Mouse (Mus musculus): ENCODE measurements around the gene Aldh1l2. TPM values are rescaled to one million over a fixed set of nuclear protein-coding genes. Genes with fewer than 3 reads are reported as not detected.
A peak's percentile ranks its signal among the peaks of the same experiment; 100 is the strongest.
"Not testable (repeated sequence)": the region's sequence is repeated elsewhere in the genome, so short reads cannot be mapped to it uniquely, and the experiment has no call there.

Aldh1l2 gene
- 10 to 100 TPM; 13.4 to 15.9 TPM for total RNA-seq (2021)

- DNase-seq (ENCODE audit: low spot score): peak; percentile 49
- intact Hi-C loops (cut with DNase I): no loop called here
Measured at GRCm38 (mm10) chr10:83533910-83534283, at the start of gene Aldh1l2. Gene Aldh1l2 (minus strand): TSS chr10:83534140.

GRCm38 (mm10) chr10:83565449-83566441 lies 31.8 kb upstream of the Aldh1l2 start:
- DNase-seq (ENCODE audit: low spot score): no peak
- intact Hi-C loops (cut with DNase I): no loop called here

- intact Hi-C loops (cut with DNase I): no loop called here
- DNase-seq (ENCODE audit: low spot score): no peak
Measured at GRCm38 (mm10) chr10:83563005-83563404, 29.1 kb upstream of the Aldh1l2 start.

GRCm38 (mm10) chr10:83545341-83545740 lies 11.4 kb upstream of the Aldh1l2 start:
- intact Hi-C loops (cut with DNase I): loop anchor here (5.0 to 10.0 kb wide), 3 partner anchors 183 to 921 kb away; partner anchors contain the start of genes 1190007I07Rik, D10Wsu102e, Nfyb and Tdg
- no peak for DNase-seq (ENCODE audit: low spot score)

GRCm38 (mm10) chr10:83544103-83544479 lies 10.2 kb upstream of the Aldh1l2 start:
- intact Hi-C loops (cut with DNase I): loop anchor here (5.0 to 10.0 kb wide), 3 partner anchors 103 to 919 kb away; partner anchors contain the start of genes 1190007I07Rik, Appl2, Nfyb and Tdg
- no peak for DNase-seq (ENCODE audit: low spot score)

GRCm38 (mm10) chr10:83543439-83544102 lies 9.6 kb upstream of the Aldh1l2 start, which contains the start of gene Washc4:
Gene Washc4 (plus strand): TSS chr10:83543752.
- DNase-seq (ENCODE audit: low spot score): peak; percentile 94
- intact Hi-C loops (cut with DNase I): loop anchor here (5.0 to 10.0 kb wide), 3 partner anchors 104 to 919 kb away; partner anchors contain the start of genes 1190007I07Rik, Appl2, Nfyb and Tdg

GRCm38 (mm10) chr10:83542241-83542640 lies 8.3 kb upstream of the Aldh1l2 start:
- DNase-seq (ENCODE audit: low spot score): no peak
- intact Hi-C loops (cut with DNase I): loop anchor here (5.0 to 10.0 kb wide), 3 partner anchors 105 to 917 kb away; partner anchors contain the start of genes 1190007I07Rik, Appl2, Nfyb and Tdg

- intact Hi-C loops (cut with DNase I): loop anchor here (5.0 to 10.0 kb wide), 3 partner anchors 107 to 915 kb away; partner anchors contain the start of genes 1190007I07Rik, Appl2, Nfyb and Tdg
Measured at GRCm38 (mm10) chr10:83540092-83540491, 6.2 kb upstream of the Aldh1l2 start.

GRCm38 (mm10) chr10:83539311-83539980 lies 5.5 kb upstream of the Aldh1l2 start:
- intact Hi-C loops (cut with DNase I): no loop called here

More at GRCm38 (mm10) chr10:83540092-83540491, 6.2 kb upstream of the Aldh1l2 start:
- no peak for DNase-seq (ENCODE audit: low spot score)

GRCm38 (mm10) chr10:83536436-83536835 lies 2.5 kb upstream of the Aldh1l2 start:
- intact Hi-C loops (cut with DNase I): no loop called here
- DNase-seq (ENCODE audit: low spot score): no peak

More at GRCm38 (mm10) chr10:83539311-83539980, 5.5 kb upstream of the Aldh1l2 start:
- DNase-seq (ENCODE audit: low spot score): no peak

GRCm38 (mm10) chr10:83533258-83533909 lies 556 bp downstream of the Aldh1l2 start:
- intact Hi-C loops (cut with DNase I): no loop called here

GRCm38 (mm10) chr10:83530384-83530967 lies 3.5 kb downstream of the Aldh1l2 start:
- intact Hi-C loops (cut with DNase I): no loop called here
- no peak for DNase-seq (ENCODE audit: low spot score)

More at GRCm38 (mm10) chr10:83533258-83533909, 556 bp downstream of the Aldh1l2 start:
- peak; percentile 27 for DNase-seq (ENCODE audit: low spot score)

GRCm38 (mm10) chr10:83524238-83524637 lies 9.7 kb downstream of the Aldh1l2 start:
- DNase-seq (ENCODE audit: low spot score); intact Hi-C loops (cut with DNase I): not testable (repeated sequence)

- intact Hi-C loops (cut with DNase I): no loop called here
- no peak for DNase-seq (ENCODE audit: low spot score)
Measured at GRCm38 (mm10) chr10:83520990-83521389, 12.9 kb downstream of the Aldh1l2 start.

- DNase-seq (ENCODE audit: low spot score): no peak
- intact Hi-C loops (cut with DNase I): no loop called here
Measured at GRCm38 (mm10) chr10:83513736-83514135, 20.2 kb downstream of the Aldh1l2 start.

GRCm38 (mm10) chr10:83511304-83511703 lies 22.6 kb downstream of the Aldh1l2 start:
- intact Hi-C loops (cut with DNase I): no loop called here
- DNase-seq (ENCODE audit: low spot score): no peak

GRCm38 (mm10) chr10:83508962-83509660 lies 24.8 kb downstream of the Aldh1l2 start:
- intact Hi-C loops (cut with DNase I): loop anchor here (5.0 to 10.0 kb wide), 2 partner anchors 144 to 602 kb away; partner anchors contain the start of gene D10Wsu102e
- no peak for DNase-seq (ENCODE audit: low spot score)

GRCm38 (mm10) chr10:83497321-83497720 lies 36.6 kb downstream of the Aldh1l2 start:
- no peak for DNase-seq (ENCODE audit: low spot score)
- intact Hi-C loops (cut with DNase I): no loop called here
